Mouse (Mus musculus): ENCODE results near the gene Qsox1.

Qsox1 gene

GRCm38 (mm10) chr1:155801014-155801991 lies 11.4 kb downstream of the Qsox1 start:
- no peak for DNase-seq (ENCODE audit: low read depth, low spot score)

GRCm38 (mm10) chr1:155798000-155798399 lies 14.7 kb downstream of the Qsox1 start:
- no peak for DNase-seq (ENCODE audit: low read depth, low spot score)

GRCm38 (mm10) chr1:155797425-155797824 lies 15.3 kb downstream of the Qsox1 start:
- no peak for DNase-seq (ENCODE audit: low read depth, low spot score)

- DNase-seq (ENCODE audit: low read depth, low spot score): no peak
Measured at GRCm38 (mm10) chr1:155796757-155797405, 15.8 kb downstream of the Qsox1 start.

GRCm38 (mm10) chr1:155795791-155796233 lies 16.9 kb downstream of the Qsox1 start:
- DNase-seq (ENCODE audit: low read depth, low spot score): no peak

- no peak for DNase-seq (ENCODE audit: low read depth, low spot score)
Measured at GRCm38 (mm10) chr1:155794855-155795254, 17.8 kb downstream of the Qsox1 start.

- DNase-seq (ENCODE audit: low read depth, low spot score): no peak
Measured at GRCm38 (mm10) chr1:155791919-155792318, 20.8 kb downstream of the Qsox1 start.

- DNase-seq (ENCODE audit: low read depth, low spot score): no peak
Measured at GRCm38 (mm10) chr1:155790111-155790974, 22.3 kb downstream of the Qsox1 start.

GRCm38 (mm10) chr1:155785886-155786285 lies 26.8 kb downstream of the Qsox1 start:
- DNase-seq (ENCODE audit: low read depth, low spot score): no peak

- DNase-seq (ENCODE audit: low read depth, low spot score): peak; percentile 20
Measured at GRCm38 (mm10) chr1:155784343-155785205, 28.1 kb downstream of the Qsox1 start.

- no peak for DNase-seq (ENCODE audit: low read depth, low spot score)
Measured at GRCm38 (mm10) chr1:155782382-155782781, 30.3 kb downstream of the Qsox1 start.

GRCm38 (mm10) chr1:155777641-155778625 lies 34.8 kb downstream of the Qsox1 start:
- DNase-seq (ENCODE audit: low read depth, low spot score): peak; percentile 57

GRCm38 (mm10) chr1:155759167-155759566 lies 53.5 kb downstream of the Qsox1 start:
- DNase-seq (ENCODE audit: low read depth, low spot score): no peak

GRCm38 (mm10) chr1:155758711-155759110 lies 54.0 kb downstream of the Qsox1 start:
- DNase-seq (ENCODE audit: low read depth, low spot score): no peak

GRCm38 (mm10) chr1:155757621-155758020 lies 55.1 kb downstream of the Qsox1 start:
- no peak for DNase-seq (ENCODE audit: low read depth, low spot score)

- no peak for DNase-seq (ENCODE audit: low read depth, low spot score)
Measured at GRCm38 (mm10) chr1:155753411-155753810, 59.3 kb downstream of the Qsox1 start.

- no peak for DNase-seq (ENCODE audit: low read depth, low spot score)
Measured at GRCm38 (mm10) chr1:155751484-155752255, 61.0 kb downstream of the Qsox1 start, which contains the start of gene Lhx4. Gene Lhx4 (minus strand): TSS chr1:155751684.

GRCm38 (mm10) chr1:155750517-155751178 lies 62.0 kb downstream of the Qsox1 start:
- DNase-seq (ENCODE audit: low read depth, low spot score): no peak
